Mouse (Mus musculus): ENCODE measurements around the gene Depp1.
"Not testable (repeated sequence)": the region's sequence is repeated elsewhere in the genome, so short reads cannot be mapped to it uniquely, and the experiment has no call there.

Gene Depp1

DNA sequence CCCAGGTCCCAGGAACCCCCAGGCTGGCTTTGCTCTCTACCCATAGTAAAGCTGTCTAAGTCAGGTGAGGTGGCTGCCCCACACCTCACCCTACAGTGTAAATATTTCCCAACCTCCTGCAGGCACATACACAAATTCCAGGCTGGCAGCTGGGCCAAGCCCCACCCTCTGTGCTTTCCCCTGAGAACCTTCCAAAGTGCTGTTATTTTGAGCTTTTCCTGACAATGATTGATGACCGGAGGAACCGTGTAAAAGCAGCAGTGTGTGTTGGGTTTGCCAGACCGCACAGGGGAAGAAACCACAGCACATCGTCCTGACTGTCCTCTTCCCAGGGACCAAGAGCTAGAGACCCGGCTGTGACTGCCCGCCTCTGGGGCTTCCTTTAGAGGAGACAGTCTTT lies at the start of gene Depp1:
Depp1 (plus strand) TSS at position 204 of the 400 bp plus-strand sequence.
- peak; percentile 80 for DNase-seq

DNA sequence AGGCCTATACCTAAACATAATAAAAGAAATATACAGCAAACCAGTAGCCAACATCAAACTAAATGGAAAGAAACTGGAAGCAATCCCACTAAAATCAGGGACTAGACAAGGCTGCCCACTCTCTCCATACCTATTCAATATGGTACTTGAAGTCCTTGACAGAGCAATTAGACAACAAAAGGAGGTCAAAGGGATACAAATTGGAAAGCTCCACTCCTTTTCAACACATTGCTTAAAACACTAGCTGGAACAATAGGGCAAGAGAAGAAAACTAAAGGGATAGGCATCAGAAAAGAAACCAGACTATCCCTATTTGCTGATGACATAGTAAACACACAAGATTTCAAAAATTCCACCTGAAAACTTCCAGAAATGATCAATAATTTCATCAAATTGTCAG lies 49.4 kb upstream of the Depp1 start:
- DNase-seq = not testable (repeated sequence)

- DNase-seq = no peak
These were observed 43.2 kb upstream of the Depp1 start for GRCm38 (mm10) chr6:116607230-116607629.

DNA sequence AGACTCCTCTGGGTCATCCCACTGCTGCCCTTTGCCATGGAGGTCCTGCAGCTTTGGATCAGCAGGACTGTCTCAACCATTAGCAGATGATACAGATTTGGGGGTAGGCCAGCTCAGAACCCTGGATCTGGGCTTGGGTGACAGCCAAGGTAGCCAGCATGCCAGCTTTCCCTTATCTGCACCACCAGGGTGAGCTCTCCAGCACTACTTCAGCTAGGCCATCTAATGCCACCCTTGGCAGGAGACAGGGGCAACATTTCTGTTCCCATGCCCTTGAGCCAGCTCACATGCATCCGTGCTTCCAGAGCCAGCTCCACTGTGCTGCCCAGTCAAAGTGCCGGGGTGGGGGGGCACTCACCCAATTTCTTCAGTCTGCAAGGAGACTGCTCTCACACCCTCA lies 34.7 kb upstream of the Depp1 start:
- no peak for DNase-seq

GRCm38 (mm10) chr6:116618073-116618472 lies 32.3 kb upstream of the Depp1 start:
- DNase-seq = no peak

DNA sequence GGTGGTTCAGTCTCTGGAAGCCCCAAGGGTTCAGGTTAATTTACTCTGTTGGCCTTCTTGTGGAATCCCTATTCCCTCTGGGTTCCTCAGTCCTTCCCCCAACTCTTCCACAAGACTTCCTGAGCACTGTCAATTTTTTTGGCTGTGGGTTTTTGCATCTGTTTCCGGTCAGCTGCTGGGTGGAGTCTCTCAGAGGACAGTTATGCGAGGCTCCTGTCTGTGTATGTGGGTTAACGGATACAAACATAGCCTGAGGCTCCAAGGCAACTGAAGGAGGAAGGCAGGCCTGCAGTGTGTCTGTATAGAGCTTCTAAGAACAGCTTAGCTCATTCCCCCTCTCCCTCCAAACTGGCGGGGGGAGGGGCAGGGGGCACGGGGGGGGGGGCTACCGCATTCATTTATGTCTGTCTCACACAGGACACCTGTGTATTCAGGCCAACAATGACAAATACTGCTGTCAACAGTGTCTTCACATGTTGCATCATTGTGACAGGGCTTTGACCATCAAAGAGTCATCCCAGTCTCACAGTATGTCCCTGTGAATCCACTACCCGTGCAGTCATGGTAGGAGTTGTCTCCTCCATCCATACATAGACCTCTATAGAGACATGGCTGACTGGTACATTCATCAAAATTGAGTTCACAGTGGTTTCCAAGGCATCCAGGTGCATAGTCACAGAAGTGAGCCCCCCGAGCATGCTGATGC lies 28.9 kb upstream of the Depp1 start:
- peak; percentile 28 for DNase-seq

- not testable (repeated sequence) for DNase-seq
These were observed 24.0 kb upstream of the Depp1 start for GRCm38 (mm10) chr6:116626417-116626816.

DNA sequence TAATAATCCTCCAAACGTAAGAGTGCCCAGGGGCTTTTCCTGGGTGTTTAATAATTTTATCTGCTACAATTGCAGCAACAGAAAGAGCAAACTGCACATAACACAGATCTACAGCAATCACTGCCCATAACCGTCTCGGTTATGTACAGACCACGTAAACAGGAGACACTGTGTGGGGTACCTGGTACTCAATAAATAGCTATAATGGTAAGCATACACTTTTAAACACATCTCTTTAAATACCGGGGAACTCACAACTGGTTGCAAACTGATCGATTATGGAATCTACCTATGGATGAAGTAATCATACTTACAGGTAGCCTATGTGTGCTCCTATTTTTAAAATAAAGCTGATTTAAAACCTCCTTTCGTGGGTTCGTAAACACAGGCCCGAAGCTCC lies 22.3 kb upstream of the Depp1 start:
- no peak for DNase-seq

- DNase-seq = peak; percentile 80
These were observed 21.8 kb upstream of the Depp1 start, which contains the start of gene Zfp422 for GRCm38 (mm10) chr6:116628539-116629171. TSS of gene Zfp422 (minus strand) at chr6:116628999.

DNA sequence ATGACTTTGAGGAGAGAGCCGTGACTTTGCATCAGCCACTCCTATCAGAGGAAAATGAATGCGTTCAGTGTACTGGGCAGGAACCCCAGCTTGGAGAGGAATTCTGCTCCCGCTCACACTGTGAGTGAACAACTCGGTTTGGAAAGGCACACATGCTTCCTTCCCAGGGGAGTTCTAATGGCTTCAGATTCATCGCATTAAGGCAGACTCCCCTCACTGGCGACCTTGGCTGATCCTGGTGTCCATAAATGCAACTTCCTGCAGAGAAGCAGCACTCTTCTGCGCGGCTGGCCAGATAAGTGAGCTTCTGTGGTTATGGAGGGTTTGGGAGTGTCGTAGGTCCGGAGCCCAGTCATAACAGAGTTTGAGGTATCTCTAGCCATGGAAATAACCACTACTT lies 20.6 kb upstream of the Depp1 start:
- no peak for DNase-seq

DNA sequence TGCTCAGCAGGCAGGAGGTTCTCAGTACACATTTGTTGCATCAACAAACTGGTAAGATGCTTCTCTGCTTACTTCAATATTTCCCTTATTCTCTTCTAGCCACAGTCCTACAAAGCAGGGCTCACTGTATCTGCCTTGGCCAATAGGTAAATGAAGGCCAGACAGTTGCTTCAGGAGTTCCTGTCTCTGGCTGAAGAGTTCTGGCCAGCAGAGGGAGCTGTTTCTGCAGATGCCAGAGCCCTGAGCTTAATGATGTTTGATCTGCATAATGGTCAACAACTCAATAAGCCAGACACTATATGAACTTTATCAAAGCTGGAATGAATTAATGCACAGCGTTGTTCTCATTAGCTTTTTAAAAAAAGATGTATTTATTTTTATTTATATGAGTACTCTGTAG lies 18.3 kb upstream of the Depp1 start:
- peak; percentile 88 for DNase-seq

GRCm38 (mm10) chr6:116633741-116634695 lies 16.4 kb upstream of the Depp1 start:
- no peak for DNase-seq

DNA sequence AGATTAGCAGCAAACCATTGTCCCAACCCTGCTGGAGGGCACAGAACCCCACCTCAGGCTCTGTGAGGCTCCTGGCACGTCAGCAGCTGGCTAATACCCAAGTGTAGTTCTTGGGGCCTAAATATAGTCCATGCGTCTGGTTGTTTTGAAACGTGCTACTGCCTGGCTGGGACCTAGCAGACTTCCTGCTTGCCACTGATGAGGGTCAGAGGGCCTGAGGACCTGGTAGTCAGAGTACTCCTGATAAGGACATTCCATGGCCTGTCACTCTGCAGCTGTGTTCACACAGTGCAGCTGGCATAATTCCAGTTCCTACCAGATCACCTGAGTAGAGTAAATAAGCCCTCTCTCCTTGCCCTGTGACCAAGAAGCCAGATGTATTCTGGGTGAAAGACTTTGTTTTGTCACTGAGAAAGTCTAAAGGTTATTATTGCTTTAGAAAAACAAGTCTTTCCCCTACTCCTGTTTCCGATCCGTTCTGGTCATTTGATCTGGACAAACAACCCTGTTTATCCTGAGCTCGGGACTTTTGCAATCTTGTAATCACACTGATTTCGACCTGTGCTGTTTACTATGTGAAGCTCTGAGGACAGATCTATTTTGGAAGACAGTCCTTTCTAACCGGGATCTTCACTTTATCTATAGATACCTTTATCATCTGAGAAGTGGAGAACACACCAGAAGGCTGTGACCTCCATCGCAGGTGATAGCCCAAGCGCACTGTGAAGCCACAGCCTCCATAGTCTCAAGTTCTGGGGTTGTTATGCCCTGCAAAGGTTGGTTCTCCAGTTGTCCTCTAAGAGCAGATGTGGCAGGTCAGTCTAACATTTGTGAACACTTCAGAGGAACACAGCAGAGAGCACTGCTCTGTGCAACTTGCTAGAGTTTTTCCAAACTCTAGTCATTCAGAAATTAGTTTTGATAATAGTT lies 14.9 kb upstream of the Depp1 start:
- peak; percentile 90 for DNase-seq

GRCm38 (mm10) chr6:116636581-116637235 lies 13.7 kb upstream of the Depp1 start:
- no peak for DNase-seq

GRCm38 (mm10) chr6:116637496-116637895 lies 12.9 kb upstream of the Depp1 start:
- peak; percentile 27 for DNase-seq

GRCm38 (mm10) chr6:116638871-116639270 lies 11.5 kb upstream of the Depp1 start:
- no peak for DNase-seq

- peak; percentile 50 for DNase-seq
These were observed 10.7 kb upstream of the Depp1 start for GRCm38 (mm10) chr6:116639663-116640062.

DNA sequence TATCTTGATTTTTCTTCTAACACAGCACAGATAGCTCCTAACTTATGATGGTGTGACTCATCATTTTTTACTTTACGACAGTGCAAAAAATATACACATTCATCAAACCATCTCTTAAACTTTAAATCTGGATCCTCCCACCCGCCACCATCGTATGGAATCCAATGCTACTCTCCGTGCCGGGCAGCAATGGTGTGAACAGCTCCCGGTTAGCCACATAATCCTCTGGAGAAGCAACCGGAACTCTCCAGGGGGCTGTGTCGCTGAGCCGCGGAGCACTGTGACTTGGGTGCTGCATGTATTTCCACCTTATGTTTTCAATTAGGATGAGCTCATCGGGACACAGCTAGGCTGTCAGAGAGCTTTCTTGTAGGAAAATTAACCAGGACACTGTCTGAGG lies 7.5 kb upstream of the Depp1 start:
- DNase-seq = no peak

DNA sequence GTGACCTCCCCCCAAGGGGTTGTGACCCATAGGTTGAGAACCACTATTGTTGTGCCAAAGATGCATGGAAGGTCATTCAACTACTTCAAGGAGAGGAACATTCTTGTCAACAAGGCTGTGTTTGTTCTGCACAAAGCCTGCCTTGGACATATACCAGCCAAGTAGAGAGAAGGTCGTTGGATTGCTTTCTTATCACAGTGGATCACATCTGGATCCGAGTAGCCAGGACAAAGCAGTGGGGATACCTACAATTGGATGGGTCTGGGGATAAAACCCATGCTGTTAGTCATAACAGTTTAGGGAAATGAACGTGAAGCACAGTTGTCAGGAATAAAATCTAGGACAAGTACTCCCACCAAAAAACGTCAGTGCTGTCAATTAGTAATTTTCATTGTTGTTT lies 6.5 kb upstream of the Depp1 start:
- no peak for DNase-seq

- peak; percentile 59 for DNase-seq
These were observed 6.1 kb upstream of the Depp1 start for GRCm38 (mm10) chr6:116644335-116644734.

DNA sequence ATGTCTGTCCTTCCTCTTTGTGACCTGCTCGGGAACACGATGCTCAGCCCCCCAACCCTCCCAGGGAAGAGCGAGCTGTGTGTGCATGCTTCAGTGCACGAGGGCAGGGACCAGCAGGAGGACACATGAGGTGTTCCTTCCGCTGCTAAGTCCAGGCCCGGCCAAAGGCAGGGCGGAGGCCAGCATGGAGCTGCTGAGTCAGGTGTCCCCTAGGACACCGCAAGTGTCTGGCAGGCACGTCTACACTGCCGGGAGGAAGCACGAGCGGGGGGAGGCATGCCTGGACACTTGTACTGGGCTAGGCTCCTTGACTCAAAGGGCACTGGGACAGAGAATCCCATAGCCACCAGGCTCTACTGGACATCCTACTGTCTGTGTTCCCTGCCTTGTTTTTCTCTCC lies 2.6 kb upstream of the Depp1 start:
- no peak for DNase-seq

DNA sequence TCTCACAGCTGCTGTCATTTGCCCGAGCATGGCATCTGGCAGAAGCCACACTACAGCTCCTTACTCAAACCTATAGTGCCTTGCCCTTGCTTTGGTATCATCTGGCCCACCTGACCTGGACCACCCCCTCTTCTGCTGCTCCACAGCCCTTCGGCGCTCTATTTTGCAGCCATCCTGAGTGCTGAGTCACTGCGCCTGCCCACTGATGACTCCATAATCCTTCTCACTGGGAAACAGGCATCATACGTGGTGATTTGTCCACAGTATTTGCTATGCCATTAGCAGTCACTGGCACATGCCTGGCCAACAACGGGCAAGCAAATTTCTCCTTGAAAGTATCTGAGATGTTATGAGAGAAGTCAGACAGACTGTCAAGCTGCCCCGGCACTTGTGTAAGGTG lies 598 bp upstream of the Depp1 start:
- peak; percentile 27 for DNase-seq
